Mouse (Mus musculus): ENCODE measurements around the gene Mad1l1. TPM values are rescaled to one million over a fixed set of nuclear protein-coding genes. Genes with fewer than 3 reads are reported as not detected.

The Mad1l1 gene
- polyA plus RNA-seq, 1 experiment = 19.7 TPM

GRCm38 (mm10) chr5:140264825-140265575, 56.4 kb downstream of the Mad1l1 start:
- no peak for DNase-seq (ENCODE audit: low read depth, low spot score)

GRCm38 (mm10) chr5:140263754-140264749, 57.3 kb downstream of the Mad1l1 start:
- no peak for DNase-seq (ENCODE audit: low read depth, low spot score)
- 87% methylated on average over 30 of the region's 30 CpGs for WGBS

More at GRCm38 (mm10) chr5:140264825-140265575, 56.4 kb downstream of the Mad1l1 start:
- WGBS = 78% methylated on average over 5 of the region's 5 CpGs

DNA sequence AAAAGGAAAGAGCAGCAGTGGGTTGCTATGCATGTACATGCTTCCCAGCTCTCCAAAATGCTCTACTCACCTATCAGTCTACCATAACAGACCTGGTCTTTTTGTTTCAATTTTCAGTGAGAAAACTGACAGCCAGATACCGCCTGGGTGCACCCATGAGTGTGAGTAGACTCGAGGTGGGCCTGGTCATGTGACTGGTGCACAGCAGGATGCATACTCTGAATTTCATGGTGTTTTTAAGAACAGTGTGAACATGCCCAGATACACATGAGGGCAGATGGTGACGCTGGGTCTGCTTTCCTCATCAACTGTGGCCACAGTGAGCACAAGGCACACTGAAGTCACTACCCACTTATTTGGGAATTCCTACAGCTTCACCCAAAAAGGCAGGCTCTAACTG, 59.0 kb downstream of the Mad1l1 start:
- 85% methylated on average over 3 of the region's 3 CpGs for WGBS
- DNase-seq (ENCODE audit: low read depth, low spot score) = no peak

GRCm38 (mm10) chr5:140261313-140261712, 60.0 kb downstream of the Mad1l1 start:
- DNase-seq (ENCODE audit: low read depth, low spot score) = no peak
- WGBS = 92% methylated on average over 4 of the region's 4 CpGs

GRCm38 (mm10) chr5:140258633-140259032, 62.7 kb downstream of the Mad1l1 start:
- DNase-seq (ENCODE audit: low read depth, low spot score) = no peak
- 95% methylated on average over 5 of the region's 5 CpGs for WGBS

DNA sequence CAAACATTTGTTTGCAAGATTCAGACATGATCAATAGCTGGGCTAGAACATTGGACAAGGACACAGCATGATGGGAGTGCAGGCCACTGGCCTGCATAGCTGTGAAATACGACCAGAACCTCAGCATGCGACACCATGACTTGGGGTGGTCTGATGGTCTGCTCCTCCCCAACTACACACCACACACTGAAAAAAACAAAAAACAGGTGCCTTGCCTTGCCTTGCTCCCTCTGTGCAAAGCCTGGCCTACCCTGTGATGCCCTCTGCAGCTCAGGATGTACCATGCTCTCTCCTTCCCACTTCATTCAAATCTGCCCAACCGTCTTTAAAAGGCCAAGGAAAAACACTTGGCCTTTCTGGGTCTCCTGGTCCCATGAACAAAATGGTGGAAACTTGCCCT, 63.3 kb downstream of the Mad1l1 start:
- no peak for DNase-seq (ENCODE audit: low read depth, low spot score)
- WGBS = 96% methylated on average over 3 of the region's 3 CpGs

- WGBS = 91% methylated on average over 5 of the region's 5 CpGs
- DNase-seq (ENCODE audit: low read depth, low spot score) = no peak
Observed at GRCm38 (mm10) chr5:140257439-140257838, 63.9 kb downstream of the Mad1l1 start.

DNA sequence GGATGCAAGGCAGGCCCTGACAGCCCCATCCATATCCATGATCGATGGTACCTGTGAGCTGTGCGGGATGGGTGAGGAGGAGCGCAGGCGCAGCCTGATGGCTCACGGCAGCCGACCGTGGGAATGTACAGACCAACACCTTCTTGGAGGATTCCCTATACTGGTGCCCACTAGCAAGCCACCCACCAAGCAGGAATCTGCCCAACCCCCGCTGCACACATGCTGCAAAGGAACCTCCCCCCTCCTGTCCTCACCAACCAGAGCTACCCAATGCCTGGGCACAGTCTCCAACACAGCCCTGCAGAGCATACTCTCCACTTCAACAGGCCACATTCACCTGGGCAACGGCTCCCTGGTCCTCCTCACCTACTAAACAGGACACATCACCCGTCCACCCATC, 64.7 kb downstream of the Mad1l1 start:
- 95% methylated on average over 10 of the region's 10 CpGs for WGBS
- no peak for DNase-seq (ENCODE audit: low read depth, low spot score)

- no peak for DNase-seq (ENCODE audit: low read depth, low spot score)
- 71% methylated on average over 5 of the region's 5 CpGs for WGBS
Observed at GRCm38 (mm10) chr5:140255265-140255664, 66.1 kb downstream of the Mad1l1 start.

GRCm38 (mm10) chr5:140254656-140255055, 66.7 kb downstream of the Mad1l1 start:
- DNase-seq (ENCODE audit: low read depth, low spot score) = no peak
- WGBS = 91% methylated on average over 1 of the region's 1 CpGs

- DNase-seq (ENCODE audit: low read depth, low spot score) = peak; percentile 10
- 46% methylated on average over 2 of the region's 2 CpGs for WGBS
Observed at GRCm38 (mm10) chr5:140251989-140252388, 69.4 kb downstream of the Mad1l1 start.

- no peak for DNase-seq (ENCODE audit: low read depth, low spot score)
- 87% methylated on average over 3 of the region's 3 CpGs for WGBS
Observed at GRCm38 (mm10) chr5:140250370-140250769, 71.0 kb downstream of the Mad1l1 start.

GRCm38 (mm10) chr5:140249359-140250062, 71.8 kb downstream of the Mad1l1 start:
- no peak for DNase-seq (ENCODE audit: low read depth, low spot score)
- WGBS = 93% methylated on average over 6 of the region's 6 CpGs

- WGBS = 88% methylated on average over 2 of the region's 2 CpGs
- DNase-seq (ENCODE audit: low read depth, low spot score) = no peak
Observed at GRCm38 (mm10) chr5:140248101-140248500, 73.3 kb downstream of the Mad1l1 start.

GRCm38 (mm10) chr5:140240235-140240634, 81.1 kb downstream of the Mad1l1 start:
- 97% methylated on average over 3 of the region's 3 CpGs for WGBS
- no peak for DNase-seq (ENCODE audit: low read depth, low spot score)

DNA sequence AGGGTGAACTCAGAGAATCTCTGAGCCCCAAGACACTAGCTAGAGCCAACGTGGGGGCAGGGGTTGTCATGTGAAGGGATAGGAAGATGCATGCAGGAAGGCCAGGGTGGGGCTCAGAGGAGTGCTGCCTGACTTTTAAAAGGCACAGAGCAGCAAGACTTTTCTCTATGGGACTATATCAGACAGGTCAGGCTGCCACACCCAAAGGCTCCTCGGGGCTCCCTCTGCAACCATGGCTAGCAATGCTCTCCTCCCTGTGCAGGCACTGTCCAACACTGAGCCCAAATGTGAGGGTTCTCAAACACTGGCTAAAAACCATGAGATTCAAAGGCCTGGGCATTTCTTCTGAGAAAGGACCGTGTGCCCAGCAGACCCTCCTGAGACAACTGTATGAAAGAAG, 82.5 kb downstream of the Mad1l1 start:
- WGBS = 71% methylated on average over 3 of the region's 3 CpGs
- DNase-seq (ENCODE audit: low read depth, low spot score) = no peak

GRCm38 (mm10) chr5:140230818-140231217, 90.5 kb downstream of the Mad1l1 start:
- DNase-seq (ENCODE audit: low read depth, low spot score) = no peak
- 90% methylated on average over 6 of the region's 6 CpGs for WGBS

DNA sequence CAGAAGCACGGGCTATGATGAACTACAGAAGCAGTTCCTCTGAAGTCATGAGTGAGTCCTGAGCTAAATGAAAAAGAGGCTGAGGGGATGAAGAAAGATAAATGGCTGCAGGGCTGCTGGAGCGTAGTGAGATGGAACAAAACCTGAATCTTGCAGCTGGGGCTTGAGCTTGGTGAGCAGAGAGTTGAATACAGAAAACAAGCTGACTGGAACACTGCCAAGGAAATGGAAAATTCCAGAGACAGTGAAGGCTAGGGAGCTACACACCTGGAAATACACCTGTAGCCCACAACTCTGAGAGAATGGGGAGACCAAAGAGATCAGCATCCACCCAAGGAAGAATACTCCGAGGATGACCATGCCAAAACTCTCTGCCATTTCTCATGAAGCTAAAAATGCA, 93.0 kb downstream of the Mad1l1 start:
- WGBS = 87% methylated on average over 3 of the region's 3 CpGs
- no peak for DNase-seq (ENCODE audit: low read depth, low spot score)

GRCm38 (mm10) chr5:140226871-140227270, 94.5 kb downstream of the Mad1l1 start:
- DNase-seq (ENCODE audit: low read depth, low spot score) = no peak
- WGBS = 83% methylated on average over 3 of the region's 3 CpGs

GRCm38 (mm10) chr5:140225881-140226280, 95.5 kb downstream of the Mad1l1 start:
- no peak for DNase-seq (ENCODE audit: low read depth, low spot score)
- 74% methylated on average over 2 of the region's 2 CpGs for WGBS

All from large intestine, adult 2 months (tissue).